Mouse (Mus musculus) forebrain, embryonic 13.5 days (tissue): ENCODE data around the gene Ywhaq. TPM values are rescaled to one million over a fixed set of nuclear protein-coding genes. Genes with fewer than 3 reads are reported as not detected.

Source experiments
- ATAC-seq: fragments of 200-750 bp; cut with Nextera tagmentation; 2 replicates; pipeline ENCODE4 v1.8.0; 2017
- H3K27ac ChIP-seq: fragments of 300-500 bp; sonication (generic); 2 replicates; pipeline ENCODE4 v1.5.1; 2015; ENCODE audit warnings: inconsistent platforms, mild to moderate bottlenecking, moderate library complexity
- H3K27me3 ChIP-seq: fragments of 300-500 bp; sonication (generic); 2 replicates; pipeline ENCODE4 v1.6.1; 2015; ENCODE audit warnings: mild to moderate bottlenecking, inconsistent platforms
- H3K36me3 ChIP-seq: fragments of 300-500 bp; sonication (generic); 2 replicates; pipeline ENCODE4 v1.6.1; 2015; ENCODE audit warnings: mild to moderate bottlenecking, inconsistent platforms; ENCODE audit not compliant: poor library complexity, severe bottlenecking
- H3K4me1 ChIP-seq: fragments of 300-500 bp; sonication (generic); 2 replicates; pipeline ENCODE4 v1.6.1; 2015; ENCODE audit warnings: inconsistent platforms
- H3K4me2 ChIP-seq: fragments of 300-500 bp; sonication (generic); 2 replicates; pipeline ENCODE4 v1.6.1; 2015; ENCODE audit warnings: inconsistent platforms, mild to moderate bottlenecking, moderate library complexity
- H3K4me3 ChIP-seq: fragments of 300-500 bp; sonication (generic); 2 replicates; pipeline ENCODE4 v1.5.1; 2015; ENCODE audit warnings: mild to moderate bottlenecking, inconsistent platforms
- H3K9ac ChIP-seq: fragments of 300-500 bp; sonication (generic); 2 replicates; pipeline ENCODE4 v1.6.1; 2015; ENCODE audit warnings: mild to moderate bottlenecking, inconsistent platforms
- H3K9me3 ChIP-seq: fragments of 300-500 bp; sonication (generic); replicated peaks from 2 replicates; pipeline ENCODE4 v1.6.1; 2016; ENCODE audit warnings: inconsistent platforms
- WGBS: fragments of 180-500 bp; shearing (Covaris S2); methylation state at CpG from one replicate; pipeline ENCODE4 v1.1.7; 2015; 5-methylcytosine and 5-hydroxymethylcytosine counted together
- polyA plus RNA-seq: library from polyadenylated mRNA; unstranded; fragments of >200 nt; fragmentation: Nextera tagmentation; extraction: Ambion mirVana; gene quantifications from 2 replicates; pipeline ENCODE4 v1.2.1, GENCODE M21; 2015

Ywhaq gene
- polyA plus RNA-seq, result 1,106 and 1,152 TPM in 2 replicates

DNA sequence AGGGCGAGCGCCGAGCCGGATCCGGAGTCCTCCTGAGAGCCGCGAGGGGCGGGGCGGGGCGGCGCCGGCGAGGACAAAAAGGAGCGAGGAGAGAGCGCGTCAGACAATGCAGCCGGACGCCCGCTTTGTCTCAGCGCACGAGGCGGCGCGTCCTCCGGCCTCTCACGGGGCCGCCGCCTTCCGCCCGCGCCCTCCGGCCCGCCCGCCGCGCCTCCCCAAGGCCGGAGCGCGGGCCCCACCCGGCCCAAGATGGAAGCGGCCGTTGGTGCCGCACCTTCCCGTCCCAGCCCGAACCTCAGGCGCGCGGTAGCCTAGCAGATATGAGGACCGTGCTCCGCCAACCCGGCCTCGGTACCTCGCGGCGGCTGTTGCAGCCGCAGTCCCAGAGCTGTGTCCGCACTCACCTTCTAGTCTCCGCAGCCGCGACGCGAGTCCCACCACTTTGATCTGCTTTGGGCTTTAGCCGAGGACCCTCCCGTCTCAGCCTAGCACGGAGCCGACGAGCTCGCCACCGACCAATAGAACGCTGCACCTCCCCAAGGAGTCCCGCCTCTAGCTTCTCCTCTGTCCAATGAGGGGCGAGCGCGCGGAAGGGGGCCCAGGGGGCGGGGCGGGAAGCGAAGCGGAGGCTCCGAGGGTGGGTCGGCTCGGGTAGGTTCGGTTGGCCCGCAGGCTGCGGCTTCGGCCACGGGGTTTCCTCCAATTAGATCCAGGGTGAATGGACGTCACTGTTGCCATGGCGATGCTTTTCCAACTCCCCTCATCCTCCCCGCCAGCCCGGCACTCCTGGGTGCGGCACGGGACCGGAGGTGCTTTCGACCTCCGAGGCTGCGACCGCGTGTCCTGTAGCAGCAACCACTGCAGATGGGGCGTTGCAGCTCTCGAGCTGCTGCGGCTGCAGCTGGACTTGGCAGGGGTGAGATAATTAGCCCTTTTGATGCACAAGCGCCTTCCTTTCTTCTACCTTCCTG, at the start of gene Ywhaq:
Ywhaq (minus strand) TSS at position 538 of the 971 bp plus-strand sequence.
- Histone ChIP-seq H3K27ac (peak within 1 kb of the TSS; percentile 100), H3K9ac (peak within 1 kb of the TSS; percentile 99), H3K4me1 (peaks cover 26% of the 10 kb centered on the region; the same call in 1 of the 2 replicates), H3K4me3 (peak within 1 kb of the TSS; percentile 92), H3K36me3 (peaks cover 32% of the 10 kb centered on the region), H3K27me3 (no peaks in the 10 kb centered on the region), H3K4me2 (peak within 1 kb of the TSS; percentile 82), H3K9me3 (peaks cover 20% of the 10 kb centered on the region)
- under 1% methylated on average over 72 of the region's 103 CpGs for WGBS
- ATAC-seq, result peak; percentile 99

DNA sequence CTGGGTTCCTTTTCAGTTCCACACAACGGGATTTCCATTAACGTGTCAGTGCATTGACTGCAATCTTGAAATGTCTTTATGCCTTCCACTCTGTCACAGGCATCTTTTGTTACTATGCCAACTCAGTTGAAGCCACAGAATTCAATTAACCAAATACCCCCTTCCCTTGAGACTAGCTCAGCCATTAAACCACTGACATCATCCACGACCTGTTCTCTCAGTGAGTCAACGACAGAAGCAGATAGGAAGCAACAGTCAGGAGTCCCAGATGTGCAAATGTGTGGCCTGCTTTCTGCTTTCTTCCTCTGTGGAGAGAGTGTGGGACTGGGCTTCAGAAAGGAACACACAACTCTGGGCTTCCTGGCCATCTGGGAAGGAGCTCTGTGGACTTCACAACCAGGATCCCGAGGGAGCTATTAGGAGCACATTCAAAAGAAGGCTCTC, 46.0 kb upstream of the Ywhaq start:
- 45% methylated on average over 5 of the region's 5 CpGs for WGBS
- no peaks in the 10 kb centered on the region for H3K9me3 ChIP-seq
- H3K4me2 ChIP-seq, result no peak overlapping the region
- H3K27me3 ChIP-seq, result no peaks in the 10 kb centered on the region
- ATAC-seq, result no peak
- H3K9ac ChIP-seq, result no peak overlapping the region
- H3K4me1 ChIP-seq, result no peaks in the 10 kb centered on the region
- H3K36me3 ChIP-seq, result no peaks in the 10 kb centered on the region
- no peak overlapping the region for H3K27ac ChIP-seq
- no peak overlapping the region for H3K4me3 ChIP-seq

DNA sequence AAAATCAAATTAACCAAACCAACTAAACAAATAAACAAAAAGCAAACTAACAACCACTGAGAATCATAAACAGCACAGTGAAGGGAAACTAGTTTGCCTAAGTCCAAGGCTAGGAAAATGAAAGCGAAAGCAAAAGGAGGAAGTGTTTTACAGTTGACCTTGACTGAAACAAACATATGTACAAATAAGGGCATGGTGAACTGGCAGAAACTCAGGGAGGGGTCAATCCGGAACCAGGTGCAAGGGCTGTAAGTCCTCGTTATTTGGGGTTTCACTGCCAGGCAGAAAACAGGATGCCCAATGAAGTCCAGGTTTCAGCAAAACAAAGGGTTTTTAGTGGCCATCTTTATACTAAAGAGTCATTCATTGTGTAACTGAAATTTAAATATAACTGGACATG, 45.2 kb upstream of the Ywhaq start:
- H3K4me3 ChIP-seq, result no peak overlapping the region
- no peaks in the 10 kb centered on the region for H3K27me3 ChIP-seq
- no peaks in the 10 kb centered on the region for H3K9me3 ChIP-seq
- no peak overlapping the region for H3K27ac ChIP-seq
- no peaks in the 10 kb centered on the region for H3K36me3 ChIP-seq
- WGBS, result 82% methylated on average over 3 of the region's 3 CpGs
- H3K4me1 ChIP-seq, result no peaks in the 10 kb centered on the region
- no peak overlapping the region for H3K4me2 ChIP-seq
- no peak for ATAC-seq
- no peak overlapping the region for H3K9ac ChIP-seq

DNA sequence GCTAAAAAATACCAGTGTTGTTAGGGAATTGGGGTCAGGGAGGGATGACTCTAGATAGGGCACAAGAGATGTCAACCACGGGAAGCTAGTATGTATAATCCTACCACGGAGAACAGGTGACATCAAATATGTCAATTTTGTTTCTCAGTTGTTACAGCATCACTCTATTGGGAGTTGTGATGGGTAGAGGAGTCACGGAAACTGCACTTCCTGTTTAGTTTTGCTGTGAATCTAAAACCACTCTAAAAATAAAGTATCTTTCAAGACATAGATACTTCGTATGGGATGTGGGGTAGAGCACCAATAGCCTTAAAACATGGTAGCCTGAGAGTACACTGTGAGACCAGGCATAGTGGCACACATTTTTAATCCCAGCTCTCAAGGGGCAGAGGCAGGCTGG, 42.2 kb upstream of the Ywhaq start:
- 87% methylated on average over 4 of the region's 4 CpGs for WGBS
- Histone ChIP-seq H3K9ac (no peak overlapping the region), H3K4me1 (no peaks in the 10 kb centered on the region), H3K27me3 (no peaks in the 10 kb centered on the region), H3K4me2 (no peak overlapping the region), H3K36me3 (no peaks in the 10 kb centered on the region), H3K27ac (no peak overlapping the region), H3K4me3 (no peak overlapping the region), H3K9me3 (no peaks in the 10 kb centered on the region)
- ATAC-seq, result no peak

DNA sequence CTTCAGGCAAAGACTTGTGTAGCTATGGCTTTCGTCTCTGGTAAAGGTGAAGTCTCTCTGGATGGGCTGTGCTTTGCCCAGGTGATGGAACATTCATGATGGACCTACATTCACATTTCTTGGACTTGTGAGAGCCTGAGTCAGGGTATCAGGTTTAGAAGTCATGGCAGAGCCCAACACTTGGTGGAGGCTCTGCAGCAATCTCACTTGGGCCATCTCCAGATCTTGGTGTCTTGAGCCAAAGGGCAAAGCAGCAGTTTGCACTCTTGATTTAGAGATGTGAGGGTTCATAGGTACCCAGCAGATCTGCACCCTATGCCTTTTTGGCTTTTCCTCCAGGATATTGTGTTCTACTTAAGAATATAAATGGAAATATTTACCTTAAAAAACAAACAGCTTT, 38.6 kb upstream of the Ywhaq start:
- no peaks in the 10 kb centered on the region for H3K36me3 ChIP-seq
- ATAC-seq, result no peak
- 95% methylated on average over 1 of the region's 1 CpGs for WGBS

DNA sequence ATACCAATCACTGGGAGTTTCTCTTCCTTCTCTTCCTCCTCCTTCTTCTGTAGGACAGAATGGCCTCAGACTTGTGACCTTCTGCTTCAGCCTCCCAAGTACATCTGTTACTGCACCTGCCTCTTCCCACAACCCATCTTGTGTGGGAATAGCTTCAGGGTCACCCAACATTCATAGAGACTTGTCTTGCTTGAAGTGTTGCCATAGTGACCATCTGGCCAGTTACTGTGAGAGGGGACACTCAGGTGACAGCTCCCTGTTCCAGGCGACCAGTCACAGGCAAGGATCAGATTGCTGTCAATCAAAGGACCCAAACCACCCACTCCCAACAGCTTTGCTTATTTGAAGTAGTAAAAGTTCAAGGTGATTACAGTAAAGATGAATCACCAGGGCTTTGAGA, 34.3 kb upstream of the Ywhaq start:
- no peak overlapping the region for H3K4me2 ChIP-seq
- 46% methylated on average over 1 of the region's 1 CpGs for WGBS
- H3K27ac ChIP-seq, result no peak overlapping the region
- H3K36me3 ChIP-seq, result no peaks in the 10 kb centered on the region
- no peaks in the 10 kb centered on the region for H3K27me3 ChIP-seq
- H3K4me1 ChIP-seq, result no peaks in the 10 kb centered on the region
- no peaks in the 10 kb centered on the region for H3K9me3 ChIP-seq
- H3K9ac ChIP-seq, result no peak overlapping the region
- no peak for ATAC-seq
- H3K4me3 ChIP-seq, result no peak overlapping the region

More for the DNA sequence above, 38.6 kb upstream of the Ywhaq start:
- Histone ChIP-seq H3K4me1 (no peaks in the 10 kb centered on the region), H3K27ac (no peak overlapping the region), H3K4me3 (no peak overlapping the region), H3K9me3 (no peaks in the 10 kb centered on the region), H3K27me3 (no peaks in the 10 kb centered on the region), H3K4me2 (no peak overlapping the region), H3K9ac (no peak overlapping the region)

DNA sequence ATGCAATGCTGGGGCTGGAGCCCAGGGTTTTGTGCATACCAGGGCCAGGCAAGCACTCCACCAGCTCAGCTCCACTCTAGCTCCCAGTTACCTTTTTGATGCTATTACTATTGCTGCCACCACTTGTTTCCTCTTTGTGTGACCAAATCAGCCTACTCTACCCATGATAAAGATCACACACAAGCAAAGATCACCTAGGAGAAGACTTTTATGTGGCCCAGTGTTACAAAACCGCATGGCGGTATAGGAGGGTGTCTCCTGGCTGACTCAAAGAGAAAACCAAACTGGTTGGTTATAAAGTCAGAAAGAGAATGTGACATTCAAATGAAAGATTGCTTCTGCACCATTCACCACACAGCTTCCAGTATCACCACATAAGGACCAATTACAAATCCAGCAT, 33.9 kb upstream of the Ywhaq start:
- Histone ChIP-seq H3K4me2 (no peak overlapping the region), H3K9ac (no peak overlapping the region), H3K4me3 (no peak overlapping the region), H3K27me3 (no peaks in the 10 kb centered on the region), H3K27ac (no peak overlapping the region), H3K4me1 (no peaks in the 10 kb centered on the region), H3K36me3 (no peaks in the 10 kb centered on the region), H3K9me3 (no peaks in the 10 kb centered on the region)
- WGBS, result 90% methylated on average over 2 of the region's 2 CpGs
- no peak for ATAC-seq

DNA sequence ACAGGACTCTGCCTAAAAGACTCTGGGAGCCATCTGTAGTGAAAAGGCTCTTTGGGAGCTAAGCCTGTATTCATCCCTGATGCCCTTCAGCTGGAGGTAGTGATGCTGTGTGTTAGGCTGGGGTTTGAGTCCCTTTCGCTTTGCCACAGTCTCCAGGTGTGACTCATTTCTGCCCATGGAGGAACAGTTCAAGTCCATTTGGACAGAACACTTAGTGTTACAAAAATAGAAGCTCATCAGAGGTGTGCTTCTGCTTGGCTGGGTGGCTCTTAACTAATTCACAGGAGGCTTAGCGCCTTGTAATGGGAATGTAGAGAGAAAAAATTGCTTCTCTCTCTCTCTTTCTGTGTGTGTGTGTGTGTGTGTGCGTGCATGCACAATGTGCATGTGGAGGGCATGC, 26.3 kb upstream of the Ywhaq start:
- 93% methylated on average over 3 of the region's 3 CpGs for WGBS

DNA sequence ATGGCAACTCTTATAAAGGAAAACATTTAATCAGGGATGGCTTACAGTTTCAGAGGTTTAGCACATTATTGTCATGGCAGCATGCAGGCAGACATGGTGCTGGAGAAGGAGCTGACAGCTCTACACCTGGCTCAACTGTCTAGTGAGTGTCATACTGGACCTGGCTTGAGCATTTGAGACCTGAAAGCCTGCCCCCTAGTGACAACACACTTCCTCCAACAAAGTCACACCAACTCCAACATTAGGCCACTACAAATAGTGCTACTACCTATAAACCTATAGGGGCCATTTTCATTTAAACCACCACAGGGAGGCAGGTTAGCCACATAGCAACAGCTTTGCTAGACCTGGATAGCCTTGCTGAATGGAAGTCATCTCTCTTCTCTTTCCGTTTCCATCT, 24.4 kb upstream of the Ywhaq start:
- no peak for ATAC-seq
- H3K4me2 ChIP-seq, result no peak overlapping the region
- H3K9me3 ChIP-seq, result no peaks in the 10 kb centered on the region
- 0 out of 2 replicates have a peak, but pooled peaks cover 3% of the 10 kb centered on the region for H3K4me1 ChIP-seq
- H3K27ac ChIP-seq, result no peak overlapping the region
- no peaks in the 10 kb centered on the region for H3K27me3 ChIP-seq
- H3K36me3 ChIP-seq, result no peaks in the 10 kb centered on the region
- no peak overlapping the region for H3K9ac ChIP-seq
- H3K4me3 ChIP-seq, result no peak overlapping the region
- WGBS, result 90% methylated on average over 1 of the region's 1 CpGs

More for the DNA sequence above, 26.3 kb upstream of the Ywhaq start:
- H3K27me3 ChIP-seq, result no peaks in the 10 kb centered on the region
- no peak overlapping the region for H3K9ac ChIP-seq
- H3K9me3 ChIP-seq, result no peaks in the 10 kb centered on the region
- H3K4me1 ChIP-seq, result 0 out of 2 replicates have a peak, but pooled peaks cover 3% of the 10 kb centered on the region
- H3K4me2 ChIP-seq, result no peak overlapping the region
- no peaks in the 10 kb centered on the region for H3K36me3 ChIP-seq
- no peak for ATAC-seq
- H3K4me3 ChIP-seq, result no peak overlapping the region
- H3K27ac ChIP-seq, result no peak overlapping the region

DNA sequence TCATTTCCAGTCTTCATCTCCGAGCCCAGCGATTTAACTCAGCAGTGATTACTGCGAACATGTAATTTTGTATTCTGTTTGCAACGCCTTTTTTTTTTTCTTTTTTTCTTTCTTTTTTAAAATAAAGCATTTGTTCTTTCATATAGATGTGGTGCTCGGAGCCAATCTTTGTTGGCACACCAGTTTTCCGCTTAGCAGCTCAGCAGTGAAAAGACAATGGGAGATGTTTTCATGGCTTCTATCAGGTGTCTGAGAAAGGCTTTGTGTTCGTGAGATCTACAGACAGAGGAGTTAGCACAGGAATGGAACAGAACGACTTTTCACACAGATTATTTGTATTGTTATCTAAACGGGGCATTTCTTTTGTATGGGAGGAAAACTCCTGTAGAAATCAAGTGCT, 22.0 kb upstream of the Ywhaq start:
- Histone ChIP-seq H3K27ac (0 out of 2 replicates have a peak overlapping the region, but pooled peaks have one; percentile 10), H3K4me1 (0 out of 2 replicates have a peak, but pooled peaks cover 3% of the 10 kb centered on the region), H3K4me3 (no peak overlapping the region), H3K36me3 (no peaks in the 10 kb centered on the region), H3K9me3 (no peaks in the 10 kb centered on the region), H3K27me3 (no peaks in the 10 kb centered on the region), H3K9ac (no peak overlapping the region), H3K4me2 (no peak overlapping the region)
- no peak for ATAC-seq
- 61% methylated on average over 9 of the region's 9 CpGs for WGBS

DNA sequence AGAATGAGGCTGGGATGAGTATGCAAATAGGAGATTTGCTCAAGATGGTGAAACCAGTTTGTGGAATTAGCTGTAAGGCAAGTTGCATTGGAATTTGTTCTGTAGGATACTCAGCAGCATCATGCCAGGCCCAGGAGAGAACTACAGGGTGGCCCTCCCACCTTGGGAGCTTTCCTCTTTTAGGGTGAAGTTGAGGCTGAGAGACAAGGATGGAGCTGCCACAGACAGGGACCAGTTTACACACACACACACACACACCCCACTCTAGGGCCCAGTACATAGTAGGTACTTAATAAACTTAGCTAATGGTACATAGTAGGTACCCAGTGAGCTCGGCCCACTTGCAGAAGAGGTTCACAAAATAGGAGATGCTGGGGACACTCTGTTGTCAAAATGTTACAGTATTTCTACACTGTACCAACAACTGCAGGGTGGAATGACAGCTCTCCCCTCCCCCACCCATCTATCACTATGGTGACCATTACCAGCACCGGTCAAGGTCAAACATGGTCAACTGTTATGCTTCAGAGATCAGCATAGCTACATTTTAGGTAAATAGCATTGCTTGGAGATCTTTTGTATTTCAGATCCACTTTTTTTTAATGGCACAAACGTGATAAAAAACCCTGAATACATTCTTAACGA, 21.4 kb upstream of the Ywhaq start:
- no peak for ATAC-seq
- Histone ChIP-seq H3K4me2 (no peak overlapping the region), H3K9me3 (no peaks in the 10 kb centered on the region), H3K36me3 (no peaks in the 10 kb centered on the region), H3K27ac (0 out of 2 replicates have a peak overlapping the region, but pooled peaks have one; percentile 10), H3K27me3 (no peaks in the 10 kb centered on the region), H3K4me3 (no peak overlapping the region), H3K9ac (no peak overlapping the region), H3K4me1 (0 out of 2 replicates have a peak, but pooled peaks cover 3% of the 10 kb centered on the region)
- 77% methylated on average over 4 of the region's 4 CpGs for whole genome bisulfite sequencing

DNA sequence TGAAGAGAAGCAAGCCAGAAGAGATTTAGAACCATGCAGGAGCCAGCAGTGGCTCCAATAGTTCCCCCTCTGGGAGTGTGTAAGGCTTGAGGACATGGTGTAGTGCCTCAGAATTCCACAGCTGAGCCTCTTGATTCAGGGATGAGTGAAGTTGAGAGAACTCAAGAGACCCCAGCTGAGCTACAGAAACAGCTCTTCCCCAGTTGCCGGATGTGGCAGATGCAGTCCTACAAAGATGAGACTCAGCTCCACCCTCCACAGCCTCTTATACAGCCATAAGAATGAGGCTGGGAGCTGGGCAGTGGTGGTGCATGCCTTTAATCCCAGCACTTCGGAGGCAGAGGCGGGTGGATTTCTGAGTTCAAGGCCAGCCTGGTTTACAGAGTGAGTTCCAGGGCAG, 20.9 kb upstream of the Ywhaq start:
- Histone ChIP-seq H3K27me3 (no peaks in the 10 kb centered on the region), H3K4me2 (no peak overlapping the region)
- WGBS, result 87% methylated on average over 3 of the region's 3 CpGs

More for the DNA sequence above, 20.9 kb upstream of the Ywhaq start:
- no peaks in the 10 kb centered on the region for H3K9me3 ChIP-seq
- H3K36me3 ChIP-seq, result no peaks in the 10 kb centered on the region
- 0 out of 2 replicates have a peak, but pooled peaks cover 3% of the 10 kb centered on the region for H3K4me1 ChIP-seq
- ATAC-seq, result no peak
- H3K27ac ChIP-seq, result no peak overlapping the region
- H3K9ac ChIP-seq, result no peak overlapping the region
- no peak overlapping the region for H3K4me3 ChIP-seq
